Mouse (Mus musculus) CH12.LX (cell line): ENCODE data around the gene Cnnm2. TPM values are rescaled to one million over a fixed set of nuclear protein-coding genes. Genes with fewer than 3 reads are reported as not detected.

ENCODE experiments used
- DNase-seq: peaks from one replicate; pipeline ENCODE4 v3.0.0-alpha.2; 2013; ENCODE audit errors: extremely low read depth
- H3K27ac ChIP-seq: 2 replicates; pipeline ENCODE4 v1.5.1; 2012; ENCODE audit warnings: low read depth, mild to moderate bottlenecking, control low read depth, moderate library complexity; ENCODE audit not compliant: insufficient read depth
- H3K27me3 ChIP-seq: replicated peaks from 2 replicates; pipeline ENCODE3; 2012; ENCODE audit warnings: inconsistent platforms
- H3K36me3 ChIP-seq, 2 experiments: replicated peaks in 1 of 2; 2 replicates each; pipeline versions ENCODE3 to v1.6.1; 2012; ENCODE audit warnings: inconsistent platforms in 1 of 2, low read length in 1 of 2, mild to moderate bottlenecking in 1 of 2, mixed read lengths in 1 of 2, moderate library complexity in 1 of 2; ENCODE audit not compliant: control insufficient read depth in 1 of 2, insufficient read depth in 1 of 2
- H3K4me1 ChIP-seq, 2 experiments: 2 replicates each; pipeline ENCODE4 v1.6.1; 2012; ENCODE audit warnings: inconsistent platforms in 1 of 2, moderate library complexity in 1 of 2; ENCODE audit not compliant: insufficient read depth in 2 of 2, control insufficient read depth in 1 of 2
- H3K4me2 ChIP-seq: 2 replicates; pipeline ENCODE4 v1.6.1; 2012; ENCODE audit warnings: low read depth, mild to moderate bottlenecking, control low read depth; ENCODE audit not compliant: poor library complexity, insufficient read depth, severe bottlenecking
- H3K4me3 ChIP-seq, 3 experiments: fragments of 150-350 bp in 1 of 3; sonication (generic) in 1 of 3; replicated peaks in 1 of 3; 2 replicates each; pipeline versions ENCODE3 to v1.5.1; 2011 to 2012; ENCODE audit warnings: low read depth in 2 of 3, low read length in 2 of 3, mild to moderate bottlenecking in 2 of 3, moderate library complexity in 2 of 3, control low read depth in 1 of 3, improper control_type of control experiment in 1 of 3, inconsistent platforms in 1 of 3, mixed read lengths in 1 of 3; ENCODE audit not compliant: poor library complexity in 1 of 3
- H3K79me2 ChIP-seq: replicated peaks from 2 replicates; pipeline ENCODE4 v1.6.1; 2012; ENCODE audit warnings: mild to moderate bottlenecking, moderate library complexity; ENCODE audit not compliant: control insufficient read depth, poor library complexity, insufficient read depth, severe bottlenecking; ENCODE audit errors: extremely low read depth
- H3K9ac ChIP-seq: 2 replicates; pipeline ENCODE4 v1.6.1; 2012; ENCODE audit warnings: low read depth, mild to moderate bottlenecking, control low read depth, moderate library complexity; ENCODE audit not compliant: insufficient read depth
- H3K9me3 ChIP-seq: replicated peaks from 2 replicates; pipeline ENCODE3; 2012; ENCODE audit warnings: low read length, inconsistent platforms, mixed read lengths
- BHLHE40 ChIP-seq: IDR thresholded peaks from 2 replicates; pipeline ENCODE4 v1.6.1; 2011; ENCODE audit warnings: mild to moderate bottlenecking, low read depth, low read length, improper control_type of control experiment
- CHD1 ChIP-seq: IDR thresholded peaks from 2 replicates; pipeline ENCODE4 v1.6.1; 2012; ENCODE audit warnings: low read depth, low read length, improper control_type of control experiment, inconsistent platforms
- CHD2 ChIP-seq: IDR thresholded peaks from 2 replicates; pipeline ENCODE4 v1.6.1; 2011; ENCODE audit warnings: low read length, improper control_type of control experiment
- CTCF ChIP-seq, 2 experiments: IDR thresholded peaks in 1 of 2; conservative IDR thresholded peaks in 1 of 2; 2 replicates each; pipeline ENCODE4 v1.5.1; 2011 to 2012; ENCODE audit warnings: low read depth in 2 of 2, low read length in 2 of 2, improper control_type of control experiment in 1 of 2, inconsistent platforms in 1 of 2, mild to moderate bottlenecking in 1 of 2, moderate library complexity in 1 of 2
- ELF1 ChIP-seq: IDR thresholded peaks from 2 replicates; pipeline ENCODE4 v1.6.1; 2014; ENCODE audit warnings: low read depth, mild to moderate bottlenecking, inconsistent platforms, low read length, improper control_type of control experiment
- EP300 ChIP-seq: IDR thresholded peaks from 2 replicates; pipeline ENCODE4 v1.6.1; 2011; ENCODE audit warnings: low read length, improper control_type of control experiment
- ETS1 ChIP-seq: conservative IDR thresholded peaks from 2 replicates; pipeline ENCODE4 v1.6.1; 2012; ENCODE audit warnings: low read depth, mild to moderate bottlenecking, inconsistent platforms, low read length, improper control_type of control experiment, moderate library complexity
- GABPA ChIP-seq: IDR thresholded peaks from 2 replicates; pipeline ENCODE4 v1.6.1; 2012; ENCODE audit warnings: low read depth, low read length, improper control_type of control experiment, inconsistent platforms; ENCODE audit not compliant: insufficient replicate concordance
- HCFC1 ChIP-seq: IDR thresholded peaks from 2 replicates; pipeline ENCODE4 v1.6.1; 2012; ENCODE audit warnings: low read depth, mild to moderate bottlenecking, inconsistent platforms, low read length, improper control_type of control experiment
- JUN ChIP-seq: IDR thresholded peaks from 2 replicates; pipeline ENCODE4 v1.6.1; 2011; ENCODE audit warnings: low read depth, mild to moderate bottlenecking, low read length, improper control_type of control experiment, moderate library complexity; ENCODE audit not compliant: insufficient read depth
- MAX ChIP-seq: IDR thresholded peaks from 2 replicates; pipeline ENCODE4 v1.6.1; 2011; ENCODE audit warnings: low read length, improper control_type of control experiment
- MXI1 ChIP-seq: IDR thresholded peaks from 2 replicates; pipeline ENCODE4 v1.6.1; 2011; ENCODE audit warnings: mild to moderate bottlenecking, low read depth, low read length, improper control_type of control experiment
- NELFE ChIP-seq: IDR thresholded peaks from 2 replicates; pipeline ENCODE4 v1.6.1; 2011; ENCODE audit warnings: low read depth, low read length, improper control_type of control experiment
- POLR2A ChIP-seq: IDR thresholded peaks from 2 replicates; pipeline ENCODE4 v1.6.1; 2011; ENCODE audit warnings: low read depth, mild to moderate bottlenecking, improper control_type of control experiment, low read length
- POLR2AphosphoS2 ChIP-seq: IDR thresholded peaks from 2 replicates; pipeline ENCODE4 v1.6.1; 2011; ENCODE audit warnings: low read depth, low read length, improper control_type of control experiment
- RCOR1 ChIP-seq: conservative IDR thresholded peaks from 2 replicates; pipeline ENCODE4 v1.6.1; 2012; ENCODE audit warnings: low read depth, mild to moderate bottlenecking, inconsistent platforms, low read length, improper control_type of control experiment
- SIN3A ChIP-seq: IDR thresholded peaks from 2 replicates; pipeline ENCODE4 v1.6.1; 2012; ENCODE audit warnings: low read length, improper control_type of control experiment, inconsistent platforms
- TBP ChIP-seq: conservative IDR thresholded peaks from 2 replicates; pipeline ENCODE4 v1.6.1; 2011; ENCODE audit warnings: low read depth, low read length, improper control_type of control experiment
- UBTF ChIP-seq: IDR thresholded peaks from 2 replicates; pipeline ENCODE4 v1.6.1; 2012; ENCODE audit warnings: low read depth, mild to moderate bottlenecking, inconsistent platforms, low read length, improper control_type of control experiment, moderate library complexity
- USF1 ChIP-seq: IDR thresholded peaks from 2 replicates; pipeline ENCODE4 v1.6.1; 2014; ENCODE audit warnings: low read depth, mild to moderate bottlenecking, inconsistent platforms, low read length, improper control_type of control experiment
- ZKSCAN1 ChIP-seq: IDR thresholded peaks from 2 replicates; pipeline ENCODE4 v1.6.1; 2012; ENCODE audit warnings: low read depth, inconsistent platforms, low read length, improper control_type of control experiment, borderline replicate concordance
- ZNF384 ChIP-seq: IDR thresholded peaks from 2 replicates; pipeline ENCODE4 v1.6.1; 2012; ENCODE audit warnings: low read depth, low read length, improper control_type of control experiment, inconsistent platforms
- dilution Hi-C: fragments of 300-500 bp; cut with MboI; formaldehyde crosslinking; loops from 2 replicates; pipeline ENCODE4 v1.14.3; 2020; ENCODE audit warnings: low sequenced_read_pairs; ENCODE audit not compliant: extremely low pct_unique_long_range_greater_than_20kb, extremely low pct_ligation_motif_present
- in situ Hi-C: fragments of 300-500 bp; cut with MboI; formaldehyde crosslinking; loops from 3 replicates; pipeline ENCODE4 v1.14.3; 2019; ENCODE audit warnings: low sequenced_read_pairs, low pct_ligation_motif_present, low pct_unique_long_range_greater_than_20kb, mixed read lengths
- polyA plus RNA-seq: library from polyadenylated mRNA; unstranded; fragments of >175 nt; gene quantifications from 2 replicates; pipeline ENCODE4 v1.2.1, GENCODE M21; 2012; ENCODE audit warnings: low read depth; ENCODE audit not compliant: insufficient read length
- total RNA-seq, 2 experiments: library from RNA; depleted of rRNA; stranded (reverse); fragments of 300-350 nt in 1 of 2; fragments of >200 nt in 1 of 2; gene quantifications; 2 replicates each; pipeline ENCODE4 v1.2.3; 2012 to 2014

Cnnm2 gene
- total and polyA plus RNA-seq, 3 experiments: 1.8 to 3.7 (median 2.6) TPM

GRCm38 (mm10) chr19:46858200-46858599 lies 96.8 kb downstream of the Cnnm2 start:
- Histone ChIP-seq H3K27me3 (no peaks in the 10 kb centered on the region), H3K27ac (no peak overlapping the region), H3K4me2 (no peak overlapping the region), H3K9ac (no peak overlapping the region), H3K79me2 (no peaks in the 10 kb centered on the region), H3K9me3 (no peaks in the 10 kb centered on the region), H3K4me1 (peaks cover under 1% of the 10 kb centered on the region in 2 experiments; a peak in 1 of 4 replicates), H3K4me3 (no peak overlapping the region), H3K36me3 (peaks cover 0 to 3% of the 10 kb centered on the region in 2 experiments)
- DNase-seq: no peak
- TF ChIP-seq HCFC1: no peak
- dilution Hi-C loops: no loop called here
- in situ Hi-C loops: no loop called here

GRCm38 (mm10) chr19:46862556-46862955 lies 101.2 kb downstream of the Cnnm2 start:
- dilution Hi-C loops (no loop called here), in situ Hi-C loops (no loop called here)
- Histone ChIP-seq H3K4me3 (no peak overlapping the region), H3K4me2 (no peak overlapping the region), H3K36me3 (peaks cover 0 to 2% of the 10 kb centered on the region in 2 experiments), H3K4me1 (peaks cover 4 to 5% of the 10 kb centered on the region in 2 experiments; a peak in 1 of 4 replicates), H3K27me3 (no peaks in the 10 kb centered on the region), H3K9ac (no peak overlapping the region), H3K27ac (no peak overlapping the region), H3K9me3 (no peaks in the 10 kb centered on the region), H3K79me2 (no peaks in the 10 kb centered on the region)
- no peak for DNase-seq
- TF ChIP-seq ETS1 (no peak), NELFE (no peak), CHD1 (no peak), ZKSCAN1 (no peak), CHD2 (no peak)

DNA sequence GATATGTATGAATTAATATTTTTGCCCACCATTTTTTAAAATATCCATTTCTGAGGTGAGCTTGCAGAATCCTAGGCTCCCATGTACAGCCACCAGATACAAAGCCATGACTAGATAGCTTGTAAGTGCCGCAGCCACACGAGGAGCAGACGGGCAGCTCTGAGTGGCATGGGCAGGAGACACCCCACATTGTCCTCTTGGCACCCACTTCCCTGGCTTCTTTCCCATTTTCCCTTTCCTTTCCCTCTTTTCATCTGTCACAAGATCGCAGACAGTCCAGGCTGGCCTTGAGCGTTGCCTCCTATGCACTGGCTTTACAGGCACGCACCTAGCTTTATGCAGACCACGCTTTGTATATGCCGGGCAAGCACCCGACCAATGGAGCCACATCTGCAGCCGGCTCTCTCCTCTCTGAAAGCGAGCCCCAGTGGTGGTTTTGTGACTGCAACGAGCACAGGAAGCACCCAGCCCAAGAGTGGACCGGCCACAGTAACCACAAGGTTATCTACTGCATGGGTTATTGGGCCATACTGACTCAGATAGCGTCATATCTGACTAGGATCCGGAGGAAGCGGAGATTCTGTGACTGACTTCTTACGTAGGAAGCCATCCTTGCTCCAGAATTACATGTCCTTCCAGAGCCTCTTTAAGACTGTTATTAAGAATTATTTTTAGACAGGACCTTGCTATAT lies 102.0 kb downstream of the Cnnm2 start:
- Histone ChIP-seq H3K36me3 (peaks cover 0 to 2% of the 10 kb centered on the region in 2 experiments), H3K27ac (no peak overlapping the region), H3K27me3 (no peaks in the 10 kb centered on the region), H3K79me2 (no peaks in the 10 kb centered on the region), H3K9me3 (no peaks in the 10 kb centered on the region), H3K9ac (no peak overlapping the region), H3K4me1 (peaks cover 4 to 5% of the 10 kb centered on the region in 2 experiments; a peak in 1 of 4 replicates), H3K4me3 (no peak overlapping the region)
- peak; percentile 21 for DNase-seq
- dilution Hi-C loops: no loop called here
- TF ChIP-seq CHD1 (no peak), HCFC1 (no peak), UBTF (no peak), JUN (no peak), EP300 (no peak), MAX (no peak), TBP (no peak), GABPA (no peak), POLR2AphosphoS2 (no peak), ETS1 (no peak), ZNF384 (no peak), POLR2A (no peak), CTCF (conservative IDR thresholded peaks at IDR 0.05 in 1 of 2, IDR thresholded peaks at IDR 0.05 in 1 of 2; ENCODE audit: low read depth in 2 of 2, low read length in 2 of 2) (no peak), RCOR1 (no peak), ELF1 (no peak), ZKSCAN1 (no peak), SIN3A (no peak), MXI1 (no peak), USF1 (no peak), BHLHE40 (no peak)
- TF ChIP-seq, all 38 proteins: peak for 0
- no peak overlapping the region for H3K4me2 ChIP-seq
- in situ Hi-C loops: no loop called here
